Mouse (Mus musculus) myocyte (in vitro differentiated cells): Measurements from ENCODE around the gene Kcnh2.

ENCODE experiments used
- MAX ChIP-seq: IDR thresholded peaks from one replicate; pipeline ENCODE4 v1.6.1; 2011; ENCODE audit warnings: low read depth, mild to moderate bottlenecking, control low read depth
- MYOD1 ChIP-seq, 3 experiments: IDR thresholded peaks; one replicate each; pipeline ENCODE4 v1.6.1; 2011; ENCODE audit warnings: control low read depth in 2 of 3, low read depth in 2 of 3, mild to moderate bottlenecking in 2 of 3, moderate library complexity in 1 of 3; ENCODE audit not compliant: insufficient read length in 2 of 3, control insufficient read depth in 1 of 3
- POLR2A ChIP-seq: IDR thresholded peaks from one replicate; pipeline ENCODE4 v1.6.1; 2011; ENCODE audit warnings: low read depth, mild to moderate bottlenecking, control low read depth, moderate library complexity; ENCODE audit not compliant: insufficient read length

GRCm38 (mm10) chr5:24273683-24274621, 77.5 kb downstream of the Kcnh2 start:
- TF ChIP-seq POLR2A (no peak), MYOD1 (IDR thresholded peaks at IDR 0.05; ENCODE audit: control insufficient read depth in 1 of 3, insufficient read length in 2 of 3, low read depth in 2 of 3) (peak in 1 of 3 experiments; percentile 7), MAX (no peak)
